Mouse (Mus musculus) E14TG2a.4 (cell line): ENCODE data around the gene 1700123O20Rik.

Experiments used
- H3K27me3 ChIP-seq: 2 replicates; pipeline ENCODE4 v1.6.1; 2014; ENCODE audit warnings: low read length, control low read depth; ENCODE audit not compliant: insufficient read depth
- H3K36me3 ChIP-seq: 2 replicates; pipeline ENCODE4 v1.6.1; 2014; ENCODE audit warnings: low read length, control low read depth; ENCODE audit not compliant: insufficient read depth
- H3K4me1 ChIP-seq: replicated peaks from 2 replicates; pipeline ENCODE4 v1.6.1; 2014; ENCODE audit warnings: low read depth, low read length, control low read depth
- H3K4me3 ChIP-seq: replicated peaks from 2 replicates; pipeline ENCODE4 v1.5.1; 2014; ENCODE audit warnings: mild to moderate bottlenecking, low read length
- H3K9me3 ChIP-seq: 2 replicates; pipeline ENCODE4 v1.6.1; 2014; ENCODE audit warnings: low read length, control low read depth
- CTCF ChIP-seq: conservative IDR thresholded peaks from 2 replicates; pipeline ENCODE4 v1.5.1; 2014; ENCODE audit warnings: low read length
- NANOG ChIP-seq: IDR thresholded peaks from 2 replicates; pipeline ENCODE4 v1.6.1; 2014; ENCODE audit warnings: borderline replicate concordance, low read length, mixed read lengths
- POU5F1 ChIP-seq: IDR thresholded peaks from 2 replicates; pipeline ENCODE4 v1.6.1; 2014; ENCODE audit warnings: low read length, borderline replicate concordance

Gene 1700123O20Rik

DNA sequence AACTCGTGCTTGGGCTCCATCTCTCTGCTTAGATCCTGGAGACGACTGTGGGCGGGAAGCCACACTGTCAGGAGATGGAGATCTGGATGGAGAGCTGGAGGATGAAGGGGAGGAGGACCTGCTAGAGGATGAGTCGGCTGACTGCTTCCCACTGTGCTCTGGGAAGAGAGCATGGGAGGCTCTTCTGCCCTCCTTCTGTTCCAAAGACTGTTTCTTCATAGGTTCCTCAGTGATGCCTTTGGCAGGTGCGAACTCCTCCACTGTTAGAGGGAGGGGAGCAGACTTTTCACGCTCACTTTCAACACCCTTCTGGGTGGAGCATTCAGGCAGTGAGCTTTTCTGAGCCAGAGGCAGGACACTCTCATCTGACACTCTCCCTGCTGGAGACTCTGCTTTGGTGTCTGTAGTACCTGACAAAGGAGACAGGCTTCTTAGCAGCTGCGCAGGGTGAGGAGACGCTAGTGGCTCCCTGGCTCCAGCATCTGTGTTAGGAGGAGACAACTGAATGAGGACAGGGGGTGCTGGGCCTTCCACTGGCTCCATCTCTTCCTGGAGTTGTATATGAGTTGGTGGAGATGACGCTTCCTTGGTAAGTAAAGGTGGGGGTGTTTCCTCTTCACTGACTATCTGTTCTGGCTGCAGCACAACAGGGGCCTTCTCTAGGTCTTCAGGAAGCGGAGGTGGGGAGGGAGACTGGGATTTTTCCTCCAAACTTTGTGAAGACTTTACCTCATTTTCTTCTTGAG lies 21.4 kb upstream of the 1700123O20Rik start:
- Histone ChIP-seq H3K36me3 (peaks cover 88% of the 10 kb centered on the region), H3K4me3 (no peak overlapping the region), H3K9me3 (no peaks in the 10 kb centered on the region), H3K4me1 (peaks cover 5% of the 10 kb centered on the region), H3K27me3 (no peaks in the 10 kb centered on the region)
- no peak for TF ChIP-seq CTCF
- no peak for TF ChIP-seq NANOG
- no peak for TF ChIP-seq POU5F1

GRCm38 (mm10) chr14:54669381-54669780 lies 16.6 kb upstream of the 1700123O20Rik start:
- H3K4me3 ChIP-seq, result no peak overlapping the region
- H3K27me3 ChIP-seq, result no peaks in the 10 kb centered on the region
- peaks cover 73% of the 10 kb centered on the region for H3K36me3 ChIP-seq
- peaks cover 5% of the 10 kb centered on the region for H3K4me1 ChIP-seq
- no peak for TF ChIP-seq NANOG
- peak; percentile 70 for TF ChIP-seq CTCF
- no peaks in the 10 kb centered on the region for H3K9me3 ChIP-seq

DNA sequence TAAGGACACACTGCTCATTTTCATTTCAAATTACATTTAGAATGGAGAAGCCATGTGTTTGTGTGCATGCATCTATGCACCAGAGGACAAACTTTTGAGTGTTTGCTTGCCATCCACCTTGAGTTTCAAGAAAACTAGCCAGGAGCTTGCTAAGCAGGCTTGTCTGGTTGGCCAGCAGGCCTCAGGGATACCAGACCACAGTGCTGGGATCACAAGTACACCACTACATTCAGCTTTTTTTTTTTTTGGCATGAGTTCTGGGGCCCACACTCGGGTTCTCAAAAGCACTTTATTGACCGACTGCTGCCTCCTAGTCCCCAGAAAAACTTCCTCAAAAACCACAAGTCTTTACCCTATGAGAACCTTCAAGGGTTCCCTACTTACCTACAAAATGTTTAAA lies 11.7 kb upstream of the 1700123O20Rik start:
- H3K9me3 ChIP-seq, result no peaks in the 10 kb centered on the region
- no peak overlapping the region for H3K4me3 ChIP-seq
- H3K36me3 ChIP-seq, result peaks cover 78% of the 10 kb centered on the region
- H3K4me1 ChIP-seq, result peaks cover 6% of the 10 kb centered on the region
- TF ChIP-seq POU5F1 (no peak), NANOG (no peak), CTCF (no peak)
- no peaks in the 10 kb centered on the region for H3K27me3 ChIP-seq

DNA sequence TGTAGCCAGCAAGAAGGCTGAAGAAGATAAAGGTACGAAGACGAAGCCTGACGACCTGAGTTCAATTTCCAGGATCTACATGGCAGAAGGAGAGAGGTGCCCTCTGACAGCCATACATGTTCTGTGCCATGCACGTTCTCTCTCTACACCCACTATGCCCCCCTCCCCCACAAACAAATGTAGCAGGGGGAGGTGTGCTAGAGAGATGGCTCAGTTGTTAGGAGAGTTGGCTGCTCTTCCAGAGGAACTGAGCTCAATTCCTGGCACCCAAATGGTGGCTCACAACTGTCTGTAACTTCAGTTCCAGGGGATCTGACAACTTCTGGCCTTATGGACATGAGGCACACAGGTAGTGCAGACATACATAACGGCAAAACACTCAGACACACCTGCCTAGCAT lies 9.7 kb upstream of the 1700123O20Rik start:
- TF ChIP-seq CTCF, result no peak
- TF ChIP-seq NANOG, result no peak
- Histone ChIP-seq H3K36me3 (peaks cover 76% of the 10 kb centered on the region), H3K4me3 (no peak overlapping the region), H3K9me3 (no peaks in the 10 kb centered on the region), H3K4me1 (peaks cover 6% of the 10 kb centered on the region), H3K27me3 (no peaks in the 10 kb centered on the region)

GRCm38 (mm10) chr14:54678657-54679304 lies 7.2 kb upstream of the 1700123O20Rik start:
- Histone ChIP-seq H3K36me3 (peaks cover 73% of the 10 kb centered on the region), H3K4me3 (no peak overlapping the region), H3K9me3 (no peaks in the 10 kb centered on the region), H3K27me3 (no peaks in the 10 kb centered on the region), H3K4me1 (peaks cover 6% of the 10 kb centered on the region)
- TF ChIP-seq NANOG (no peak), POU5F1 (no peak), CTCF (no peak)

DNA sequence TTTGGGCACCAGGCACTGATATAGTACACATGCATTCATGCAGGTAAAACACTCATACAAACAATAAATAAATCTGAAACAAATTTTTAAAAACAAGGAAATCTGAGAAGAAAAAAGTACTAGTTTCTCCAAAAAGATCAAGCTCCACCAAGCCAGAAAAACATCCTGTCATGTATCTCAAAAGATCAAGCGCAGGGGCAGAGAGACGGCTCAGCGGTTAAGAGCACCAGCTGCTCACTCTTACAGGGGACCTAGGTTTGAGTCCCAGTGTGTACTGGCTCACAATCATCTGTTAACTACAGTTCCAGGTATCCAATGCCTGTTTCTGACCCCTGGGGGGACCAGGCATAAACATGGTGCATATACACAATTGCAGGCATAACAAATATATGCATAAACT lies 3.6 kb upstream of the 1700123O20Rik start:
- Histone ChIP-seq H3K4me3 (no peak overlapping the region), H3K9me3 (no peaks in the 10 kb centered on the region), H3K4me1 (peaks cover 21% of the 10 kb centered on the region), H3K27me3 (no peaks in the 10 kb centered on the region), H3K36me3 (peaks cover 43% of the 10 kb centered on the region)
- TF ChIP-seq NANOG (no peak), POU5F1 (no peak), CTCF (no peak)

GRCm38 (mm10) chr14:54685471-54685870 lies 545 bp upstream of the 1700123O20Rik start:
- Histone ChIP-seq H3K9me3 (no peaks in the 10 kb centered on the region), H3K36me3 (peaks cover 45% of the 10 kb centered on the region), H3K4me1 (peaks cover 28% of the 10 kb centered on the region), H3K27me3 (no peaks in the 10 kb centered on the region), H3K4me3 (peak overlapping the region; percentile 98)
- TF ChIP-seq CTCF (no peak), POU5F1 (no peak), NANOG (no peak)

DNA sequence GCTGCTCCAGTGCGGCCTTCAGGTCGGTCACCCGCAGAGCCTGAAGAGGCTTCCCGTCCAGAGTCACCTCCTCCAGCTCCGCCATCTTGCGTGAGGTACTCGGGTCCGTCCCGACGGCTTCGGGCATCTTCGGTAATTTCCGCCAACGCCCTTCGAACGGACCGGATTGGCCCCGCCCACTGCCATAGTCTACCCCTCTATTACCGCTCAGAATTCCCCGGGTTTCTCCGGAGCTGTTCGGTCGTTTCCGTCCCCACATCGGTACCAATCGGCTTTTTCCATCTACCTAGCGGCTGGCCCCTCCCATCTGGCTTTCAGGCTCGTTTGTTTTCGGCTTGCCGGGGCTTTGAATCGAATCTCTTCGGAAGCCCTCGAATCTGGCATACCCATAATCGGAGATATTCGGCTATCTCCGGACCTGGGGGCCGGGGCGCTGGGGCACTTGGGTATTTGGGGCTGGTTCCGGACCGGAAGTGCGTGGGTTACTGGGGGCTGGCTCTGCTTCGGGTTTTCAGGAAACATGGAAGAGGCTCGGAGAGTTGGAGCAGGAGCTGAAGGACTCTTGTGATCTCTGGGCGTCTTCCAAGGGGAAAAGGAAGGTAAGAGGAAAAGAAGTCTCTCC lies 617 bp downstream of the 1700123O20Rik start, which contains the start of gene Acin1:
Acin1 (minus strand) TSS at position 410 of the 622 bp plus-strand sequence.
- Histone ChIP-seq H3K27me3 (no peaks in the 10 kb centered on the region), H3K4me3 (peak within 1 kb of the TSS; percentile 98), H3K36me3 (peaks cover 48% of the 10 kb centered on the region), H3K4me1 (peaks cover 28% of the 10 kb centered on the region), H3K9me3 (no peaks in the 10 kb centered on the region)
- TF ChIP-seq CTCF, result no peak
- no peak for TF ChIP-seq POU5F1
- no peak for TF ChIP-seq NANOG
